Mouse (Mus musculus): ENCODE results near the gene Usp11. TPM values are rescaled to one million over a fixed set of nuclear protein-coding genes. Genes with fewer than 3 reads are reported as not detected.

Usp11 gene
- polyA plus RNA-seq, 2 experiments from 2014 or later = 6.1 to 6.6 TPM

Other genes with a start within 250 kb of the Usp11 start
- gene Rgn, start 154.1 kb upstream of the Usp11 start, polyA plus RNA-seq (2017; shearing (Covaris generic)) = not detected
- 10 to 100 TPM; 32.4 to 48.4 TPM for gene Rbm10, start 86.4 kb upstream of the Usp11 start, polyA plus RNA-seq (2017; shearing (Covaris generic))
- 100 to 1,000 TPM; 256 to 268 TPM for gene Ndufb11, start 86.3 kb upstream of the Usp11 start, polyA plus RNA-seq (2017; shearing (Covaris generic))
- 100 to 1,000 TPM; 118 to 150 TPM for gene Uba1, start 45.6 kb upstream of the Usp11 start, polyA plus RNA-seq (2017; shearing (Covaris generic))
- gene Cdk16, start 16.0 kb upstream of the Usp11 start, polyA plus RNA-seq (2017; shearing (Covaris generic)) = 1 to 10 TPM; 6.7 to 8.4 TPM
- gene Araf, start 93.9 kb downstream of the Usp11 start, polyA plus RNA-seq (2017; shearing (Covaris generic)) = 100 to 1,000 TPM; 113 to 128 TPM
- gene Timp1, start 166.3 kb downstream of the Usp11 start, polyA plus RNA-seq (2017; shearing (Covaris generic)) = not detected
- not detected for gene Syn1, start 217.1 kb downstream of the Usp11 start, polyA plus RNA-seq (2017; shearing (Covaris generic))
- gene Cfp, start 227.6 kb downstream of the Usp11 start, polyA plus RNA-seq (2017; shearing (Covaris generic)) = 1 to 10 TPM; 2.4 to 5.2 TPM
- 1 to 10 TPM; 3.9 to 4.1 TPM for gene Elk1, start 246.7 kb downstream of the Usp11 start, polyA plus RNA-seq (2017; shearing (Covaris generic))